Mouse (Mus musculus): ENCODE measurements around the gene Tm4sf5.

DNA sequence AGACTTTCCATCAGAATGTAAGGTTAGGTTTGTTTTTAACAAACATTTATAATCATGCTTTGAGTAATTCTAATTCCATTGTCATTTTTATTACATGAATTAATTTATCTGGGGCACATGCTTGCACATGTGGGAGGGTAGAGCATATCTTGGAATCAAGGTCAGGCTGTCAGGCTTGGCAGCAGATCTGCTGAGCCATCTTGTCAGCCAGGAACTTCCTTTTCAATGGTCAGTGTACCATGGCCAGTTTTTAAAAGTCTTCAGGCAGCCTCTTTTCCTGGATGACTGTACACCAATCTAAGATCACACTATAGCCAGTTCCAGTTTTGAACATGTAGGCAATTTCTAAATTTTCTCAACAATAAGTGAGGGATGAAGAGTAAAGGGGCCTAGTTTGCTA, 32.3 kb upstream of the Tm4sf5 start:
- no peak for TF ChIP-seq CTCF (IDR thresholded peaks at IDR 0.05; ENCODE audit: low read depth)
- no peak for TF ChIP-seq EP300 (IDR thresholded peaks at IDR 0.05; ENCODE audit: low read depth)
